Mouse (Mus musculus) ES-Bruce4 (cell line): ENCODE results near the gene Tpst1.

Source experiments
- CTCF ChIP-seq: IDR thresholded peaks from one replicate; pipeline ENCODE4 v1.8.1; 2011; ENCODE audit warnings: low read depth, low read length
- POLR2A ChIP-seq: IDR thresholded peaks from one replicate; pipeline ENCODE4 v1.8.1; 2011; ENCODE audit warnings: low read length; ENCODE audit not compliant: insufficient read depth

DNA sequence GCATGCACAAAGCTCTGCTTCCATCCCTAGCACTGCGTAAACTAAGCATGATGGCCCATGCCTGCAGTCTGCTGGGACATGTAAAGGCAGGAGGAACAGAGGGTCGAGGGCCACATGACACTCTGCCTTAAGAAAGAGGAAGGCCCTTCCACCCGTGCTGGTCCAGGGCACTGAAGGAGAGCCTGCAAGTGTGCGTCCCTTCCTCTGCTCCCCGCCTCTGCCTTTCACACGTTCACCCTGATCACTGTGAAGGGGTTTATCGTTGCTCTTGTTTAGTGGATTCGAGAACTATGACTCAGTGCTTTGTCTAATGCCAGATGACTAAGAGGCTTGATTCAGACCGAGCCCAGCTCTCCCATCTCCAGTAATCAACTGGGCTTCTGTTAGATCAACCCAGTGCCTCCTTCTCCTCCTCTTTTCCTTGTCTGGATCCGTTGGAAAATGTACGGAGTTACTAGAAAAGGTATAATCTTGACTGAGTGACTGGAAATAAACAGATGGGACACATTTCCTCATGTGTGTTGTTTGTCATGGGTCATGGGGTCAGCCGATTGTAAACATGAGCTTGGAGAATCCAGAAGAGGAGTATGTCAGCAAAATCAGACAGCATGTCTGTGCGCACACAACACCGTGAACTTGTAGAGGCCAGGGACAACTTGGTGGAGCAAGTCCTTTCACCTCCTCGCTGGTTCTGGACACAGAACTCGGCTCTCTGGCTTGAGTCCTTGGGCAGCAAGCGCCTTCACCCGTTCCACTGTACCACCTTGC, 16.7 kb downstream of the Tpst1 start:
- TF ChIP-seq CTCF (no peak), POLR2A (no peak)
